Mouse (Mus musculus) right cerebral cortex, postnatal 10 days (tissue): ENCODE data around the gene Irak3.
"Not testable (repeated sequence)": the region's sequence is repeated elsewhere in the genome, so short reads cannot be mapped to it uniquely, and the experiment has no call there.

Source experiments
- DNase-seq, 2 experiments: peaks; one replicate each; pipeline ENCODE4 v3.0.0; 2021; ENCODE audit warnings: low spot score in 2 of 2

Gene Irak3

DNA sequence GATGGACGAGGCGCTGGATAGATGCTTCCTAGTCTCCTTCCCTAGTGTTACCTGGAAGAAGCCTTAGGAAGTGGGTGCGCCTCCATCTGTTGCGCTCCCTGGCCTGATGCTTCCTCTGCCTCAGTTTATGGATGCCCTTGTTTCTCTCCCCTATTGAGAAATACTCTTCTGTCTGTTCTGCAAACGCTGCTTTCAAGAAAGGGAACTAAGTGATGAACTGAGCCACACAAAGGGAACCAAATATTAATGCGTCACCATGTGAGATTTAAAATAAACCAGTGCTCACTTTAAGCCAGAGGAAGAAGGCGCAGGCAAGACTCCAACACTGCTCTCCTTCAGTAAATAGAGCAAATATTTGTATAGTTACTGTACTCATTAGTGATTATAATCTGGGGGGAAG is 38.4 kb downstream of the Irak3 start:
- DNase-seq: no peak

DNA sequence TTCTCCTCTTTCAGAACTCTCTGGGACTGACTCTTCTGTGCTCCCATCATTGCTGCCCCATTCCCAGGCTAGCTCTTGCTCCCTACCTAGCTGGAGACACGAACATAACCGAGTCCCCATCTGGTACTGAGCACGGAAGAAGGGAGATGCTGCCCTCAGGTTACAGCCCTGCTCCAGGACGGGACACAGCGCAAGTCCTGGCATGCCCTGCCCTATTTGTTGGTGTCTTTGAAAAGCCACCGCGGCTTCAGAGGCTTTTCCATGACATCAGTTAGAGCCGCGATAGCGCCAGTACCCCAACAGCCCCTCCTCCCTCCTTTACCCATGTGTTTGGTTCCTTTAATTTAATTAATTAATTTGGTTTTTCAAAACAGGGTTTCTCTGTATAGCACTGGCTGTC is 39.1 kb downstream of the Irak3 start:
- no peak for DNase-seq

DNA sequence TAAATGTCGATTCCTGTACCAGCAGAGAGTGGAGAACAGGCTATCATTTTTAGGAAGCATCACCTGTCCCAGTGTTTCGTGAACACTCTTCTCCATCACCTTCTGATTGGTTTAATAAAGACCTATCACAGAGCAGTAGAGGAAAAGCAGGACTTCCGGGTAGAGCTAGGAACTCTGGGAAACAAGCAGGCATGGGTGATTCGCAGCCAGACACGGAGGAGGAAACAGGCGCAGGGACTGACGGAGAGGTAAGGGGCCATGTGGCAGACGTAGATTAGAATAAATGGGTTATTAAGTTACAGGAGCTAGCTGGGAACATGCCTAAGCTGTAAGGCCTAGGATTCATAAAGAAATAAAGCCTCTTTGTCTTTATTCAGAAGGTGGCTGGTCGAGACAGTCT is 41.4 kb downstream of the Irak3 start:
- no peak for DNase-seq

DNA sequence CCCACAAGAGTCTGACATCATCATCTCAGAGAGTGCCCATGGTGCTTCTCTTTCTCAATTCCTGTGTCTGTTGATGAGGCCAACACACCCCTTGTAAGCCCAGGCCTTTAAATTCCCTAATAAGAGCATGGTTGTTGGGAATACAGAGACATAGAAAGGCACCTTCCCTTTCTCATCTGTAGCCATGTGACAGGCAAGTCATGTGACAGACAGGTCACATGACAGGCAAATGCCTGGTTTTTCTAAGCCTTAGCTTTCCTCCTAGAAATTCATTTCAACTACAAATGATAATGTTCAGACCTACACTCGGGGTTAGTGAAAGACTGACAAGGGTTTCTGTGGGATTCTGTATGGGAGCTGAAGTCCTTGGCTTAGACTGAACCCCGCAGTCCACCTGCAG is 48.0 kb downstream of the Irak3 start:
- DNase-seq: no peak

- DNase-seq: no peak
These were observed 50.3 kb downstream of the Irak3 start for GRCm38 (mm10) chr10:120151672-120152071.

- DNase-seq: no peak
These were observed 60.9 kb downstream of the Irak3 start for GRCm38 (mm10) chr10:120140916-120141516.

DNA sequence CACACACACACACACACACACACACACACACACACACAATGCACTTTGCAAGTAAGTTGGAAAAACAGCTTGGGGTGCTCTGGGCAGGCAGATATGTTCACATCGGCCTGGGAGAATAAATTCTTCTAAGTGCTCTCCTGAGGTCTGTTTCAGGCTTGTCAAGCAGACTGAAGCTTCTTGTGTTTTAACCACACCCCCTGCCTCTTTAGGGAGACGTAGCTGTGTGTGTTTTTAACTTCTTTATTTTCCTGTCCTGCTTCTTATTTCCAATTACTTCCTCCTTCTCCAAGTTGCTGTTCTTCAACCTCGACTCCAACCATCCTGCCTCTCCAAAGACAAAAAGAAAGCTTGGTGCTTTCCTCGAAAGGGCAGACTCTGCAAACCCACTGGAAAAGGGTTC is 61.7 kb downstream of the Irak3 start:
- DNase-seq: no peak

DNA sequence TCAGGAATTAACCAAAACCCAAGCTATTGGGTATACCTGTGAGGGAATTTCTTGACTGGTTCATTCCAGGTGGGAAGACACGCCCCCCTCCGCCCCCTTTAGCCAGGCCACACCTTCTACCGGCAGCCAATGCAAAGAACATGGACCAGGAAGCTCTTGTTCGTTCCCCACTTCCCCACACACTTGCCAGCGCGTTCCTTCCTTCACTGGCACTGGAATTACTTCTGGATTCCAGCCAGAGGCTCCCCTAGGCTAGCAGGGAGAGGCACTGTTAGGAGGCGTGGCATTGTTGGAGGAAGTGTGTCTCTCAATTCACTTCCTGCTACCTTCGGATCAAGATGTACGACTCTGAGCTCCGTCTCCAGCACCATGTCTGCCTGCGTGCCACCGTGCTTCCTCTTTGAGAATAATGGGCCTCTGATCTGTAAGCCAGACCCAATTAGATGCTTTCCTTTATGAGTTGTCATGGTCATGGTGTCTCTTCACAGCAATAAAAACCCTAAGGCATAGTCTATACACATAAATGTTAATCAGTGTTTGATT is 65.8 kb downstream of the Irak3 start:
- no peak for DNase-seq

DNA sequence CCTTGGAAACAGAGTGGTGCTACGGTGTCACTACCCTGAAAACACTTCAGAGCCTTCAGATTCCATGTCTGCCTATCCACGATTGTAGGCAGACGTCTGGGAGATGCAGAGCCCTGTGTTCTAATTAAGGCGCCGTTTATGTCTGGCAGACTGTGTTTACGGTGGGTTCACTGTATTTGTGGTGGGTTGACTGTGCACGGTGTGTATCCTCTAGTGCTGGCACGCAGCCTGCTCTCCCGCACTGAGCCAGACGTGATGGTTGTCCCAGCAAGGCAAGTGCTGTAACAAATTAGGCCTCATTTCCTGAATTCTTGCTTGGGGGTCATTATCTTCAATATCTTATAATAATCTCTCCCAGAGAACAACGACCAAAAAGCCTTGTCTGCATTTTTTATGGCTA is 68.2 kb downstream of the Irak3 start:
- peak; percentile 39 to 42 for DNase-seq

DNA sequence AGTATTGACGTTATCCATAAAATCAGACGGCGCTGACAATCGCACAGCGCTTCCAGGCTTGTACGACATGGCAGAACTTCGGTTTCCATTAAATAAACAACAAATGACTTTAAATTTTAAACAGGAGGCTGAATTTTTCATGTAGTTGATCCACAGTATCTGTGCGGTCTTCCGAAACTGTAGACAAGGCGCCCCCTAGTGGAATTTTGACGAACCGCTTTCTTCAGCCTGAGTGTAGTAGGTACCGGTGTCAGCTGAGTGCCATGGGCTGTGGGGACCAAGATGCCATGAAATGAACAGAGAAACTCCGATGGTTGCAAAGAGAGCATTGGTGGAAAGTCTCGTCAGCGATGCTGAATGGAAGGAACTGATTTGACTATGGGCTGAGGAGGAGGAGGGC is 71.3 kb downstream of the Irak3 start:
- DNase-seq: peak; percentile 69 to 81

GRCm38 (mm10) chr10:120128601-120129277 is 73.2 kb downstream of the Irak3 start:
- DNase-seq: no peak

- DNase-seq: no peak
These were observed 76.5 kb downstream of the Irak3 start for GRCm38 (mm10) chr10:120125465-120125857.

- DNase-seq: peak; percentile 82 to 90
These were observed 77.0 kb downstream of the Irak3 start for GRCm38 (mm10) chr10:120124801-120125464.

DNA sequence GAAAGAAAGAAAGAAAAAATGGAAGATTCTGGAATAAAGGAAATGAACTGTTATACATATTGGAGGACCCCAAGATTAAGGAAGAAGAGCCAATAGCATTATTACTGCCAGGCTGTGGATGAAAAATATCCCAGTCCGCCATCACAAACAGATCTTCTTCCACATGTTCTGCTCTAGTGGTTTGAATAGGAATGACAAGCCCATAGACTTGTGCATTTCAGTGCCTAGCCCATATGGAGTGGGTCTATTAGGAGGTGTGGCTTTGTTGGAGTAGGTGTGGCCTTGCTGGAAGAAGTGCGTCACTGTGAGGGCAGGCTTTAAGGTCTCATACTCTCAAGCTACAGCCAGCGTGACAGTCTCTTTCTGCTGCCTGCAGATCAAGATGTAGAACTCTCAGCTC is 78.2 kb downstream of the Irak3 start:
- DNase-seq: no peak

- DNase-seq: no peak
These were observed 86.7 kb downstream of the Irak3 start for GRCm38 (mm10) chr10:120115249-120115648.

GRCm38 (mm10) chr10:120114493-120114892 is 87.4 kb downstream of the Irak3 start:
- DNase-seq: no peak

DNA sequence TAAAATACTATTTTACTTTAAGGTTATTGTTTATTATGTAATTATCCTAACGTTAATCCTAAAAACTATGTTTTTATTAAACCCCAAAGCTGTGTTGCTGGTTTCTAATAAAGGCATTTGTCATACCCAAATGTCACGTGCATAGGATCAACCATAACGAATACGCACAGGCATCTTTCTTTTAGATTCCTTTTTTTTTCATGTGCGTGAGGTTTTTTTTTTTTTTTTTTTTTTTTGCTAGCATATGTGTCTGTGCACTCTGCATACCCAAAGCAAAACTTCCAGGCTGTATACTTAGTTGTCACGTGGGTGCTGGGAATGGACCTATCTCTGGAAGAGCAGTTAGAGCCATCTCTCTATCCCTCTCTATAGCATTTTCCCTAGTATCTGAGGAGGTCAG is 88.0 kb downstream of the Irak3 start:
- no peak for DNase-seq

GRCm38 (mm10) chr10:120113482-120113881 is 88.4 kb downstream of the Irak3 start:
- not testable (repeated sequence) for DNase-seq

DNA sequence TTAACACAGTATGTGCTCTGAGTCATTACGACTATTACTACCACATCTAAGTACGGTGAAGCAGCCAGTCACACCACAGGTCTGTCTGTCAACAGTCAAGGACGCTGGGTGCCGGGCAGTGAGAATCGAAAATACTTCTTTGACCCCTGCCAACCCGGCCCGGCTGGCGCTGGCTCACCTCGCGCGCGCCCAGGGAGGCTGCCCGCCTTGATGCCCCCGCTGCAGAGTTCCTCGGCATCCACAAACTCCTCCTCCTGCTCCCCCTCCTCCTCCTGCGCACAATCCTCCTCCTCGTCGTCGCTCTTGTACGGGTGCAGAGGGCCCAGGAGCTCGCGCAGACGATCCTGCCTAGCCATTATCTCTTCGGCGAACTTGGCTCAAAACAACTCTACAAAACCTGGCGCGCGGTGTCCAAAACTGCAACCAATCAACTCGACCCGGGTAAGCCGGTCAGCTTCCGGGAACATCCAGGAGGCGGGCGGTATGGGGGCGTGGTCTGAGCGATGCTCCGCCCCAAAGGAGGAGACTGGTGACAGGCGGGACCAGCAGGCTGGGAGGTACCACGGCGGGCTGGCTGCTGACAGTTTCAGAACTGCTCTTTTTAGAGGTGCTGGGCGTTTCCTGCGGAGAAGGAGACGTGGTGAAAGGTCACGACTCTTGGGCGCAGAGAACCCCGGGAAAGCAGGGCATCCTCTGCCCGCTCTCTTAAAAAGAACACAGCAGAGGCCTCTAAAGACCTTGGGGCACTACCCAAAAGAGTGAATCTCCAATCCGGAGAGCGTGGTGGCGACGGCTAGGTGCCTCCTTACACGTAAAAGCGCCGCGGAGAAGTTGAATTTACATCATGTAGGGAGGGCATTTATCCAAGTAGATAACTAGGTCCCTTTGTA is 89.2 kb downstream of the Irak3 start, which contains the start of gene Helb:
Gene Helb, minus strand, starts transcription at position 481 of the 890 bp plus-strand sequence.
- peak; percentile 95 for DNase-seq

DNA sequence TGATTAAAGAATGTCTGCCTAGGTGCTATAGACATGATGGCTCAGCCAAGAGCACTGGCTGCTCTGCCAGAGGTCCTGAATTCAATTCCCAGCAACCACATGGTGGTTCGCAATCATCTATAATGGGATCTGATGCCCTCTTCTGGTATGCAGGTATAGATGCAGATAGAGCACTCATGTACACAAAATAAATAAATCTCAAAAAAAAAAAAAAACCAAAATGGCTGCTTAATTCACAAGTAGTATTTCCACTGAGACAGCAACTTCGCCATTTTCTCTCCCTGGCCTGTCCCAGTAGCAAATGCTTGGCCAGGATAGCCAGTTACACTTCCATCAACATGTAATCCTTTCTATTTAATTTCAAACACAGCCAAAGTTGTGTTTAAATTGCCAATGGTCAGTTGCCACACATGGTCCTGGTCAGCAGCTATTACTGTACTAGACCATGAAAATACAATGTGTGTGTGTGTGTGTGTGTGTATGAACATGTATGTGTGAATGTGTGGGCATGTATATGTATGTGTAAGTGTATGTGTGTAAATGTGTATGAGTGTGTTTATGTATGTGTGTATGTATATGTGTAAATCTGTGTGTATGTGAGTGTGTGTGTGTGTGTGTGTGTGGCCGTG is 90.1 kb downstream of the Irak3 start:
- no peak for DNase-seq

DNA sequence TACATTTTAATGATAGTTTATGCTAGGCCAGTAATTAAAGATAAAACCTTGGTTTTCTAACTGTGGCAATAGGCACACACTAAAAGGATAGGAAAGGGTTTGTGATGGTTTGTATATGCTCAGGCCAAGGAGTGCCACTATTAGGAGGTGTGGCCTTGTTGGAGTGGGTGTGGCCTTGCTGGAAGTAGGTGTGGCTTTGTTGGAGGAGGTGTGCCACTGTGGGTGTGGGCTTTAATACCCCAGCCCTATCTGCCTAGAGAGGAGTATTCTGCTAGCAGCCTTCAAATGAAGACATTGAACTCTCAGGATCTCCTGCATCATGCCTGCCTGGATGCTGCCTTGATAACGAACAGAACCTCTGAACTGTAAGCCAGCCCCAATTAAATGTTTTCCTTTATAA is 101.1 kb downstream of the Irak3 start:
- no peak for DNase-seq
